Comparison of ENCODE assay signal across 8 mouse cellular contexts in the genomic region with DNA sequence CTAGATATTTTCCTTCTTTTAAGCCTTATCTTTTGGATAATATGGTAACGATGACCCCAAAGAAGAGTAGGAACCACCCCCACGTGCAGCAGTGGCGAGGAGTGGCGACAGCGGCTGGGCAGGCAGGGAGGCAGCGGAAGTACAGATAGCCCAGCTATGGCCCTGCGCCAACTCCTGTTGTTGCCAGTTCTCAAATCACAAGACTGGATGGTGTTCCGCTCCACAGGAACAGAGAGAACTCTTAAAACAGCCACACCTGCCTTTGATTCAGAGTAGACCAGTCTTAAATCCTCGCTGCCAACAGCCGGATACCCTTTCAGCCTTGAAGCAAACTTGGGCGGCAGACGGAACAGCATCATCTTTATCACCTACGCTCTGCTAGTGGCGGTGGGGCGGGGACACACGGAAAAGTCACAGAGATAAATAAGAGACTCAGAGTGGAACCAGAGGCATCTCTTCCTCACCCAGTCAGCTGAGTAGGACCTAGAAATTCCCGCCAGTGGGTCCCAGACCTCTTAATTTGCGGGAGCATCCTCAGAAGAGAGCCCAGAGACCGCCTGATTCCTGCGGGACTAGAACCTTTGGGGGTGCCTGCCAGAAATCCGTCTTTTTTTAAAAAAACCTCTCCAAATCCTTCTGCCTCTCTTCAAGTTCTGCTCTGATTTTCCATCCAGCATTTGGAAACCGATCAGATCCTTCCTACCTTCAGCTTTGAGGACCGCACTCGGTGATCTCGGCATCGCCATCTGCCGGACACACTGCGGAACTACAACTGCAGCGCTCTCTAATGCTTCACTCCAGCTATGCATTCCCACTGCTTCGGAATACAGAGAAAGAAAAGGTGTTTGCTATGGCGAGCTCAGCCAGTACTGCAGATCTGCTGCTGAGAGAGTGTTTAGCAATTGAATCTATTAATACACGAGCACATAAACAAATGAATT. TPM values are rescaled to one million over a fixed set of nuclear protein-coding genes. Genes with fewer than 3 reads are reported as not detected.
DNase-seq lines count a peak whose midpoint lies in the region; ATAC-seq and TF ChIP-seq lines count a peak whose summit lies in the region.

No protein-coding gene starts in this region.

- H3K27ac ChIP-seq in ES-Bruce4 (ENCODE audit: insufficient read depth, low read length) = no peak overlapping the region
- no peak overlapping the region for H3K27ac ChIP-seq in forebrain, embryonic 14.5 days (ENCODE audit: low read depth, low read length)
- peak overlapping the region; percentile 88 for H3K27ac ChIP-seq in liver, embryonic 16.5 days (ENCODE audit: low read length)
- H3K27ac ChIP-seq in neural tube, embryonic 12.5 days = no peak overlapping the region
- H3K27ac ChIP-seq in stomach, postnatal 0 days (replicated peaks) = no peak overlapping the region

- TF ChIP-seq POLR2A in ES-Bruce4 (IDR thresholded peaks at IDR 0.05; ENCODE audit: insufficient read depth, low read length) = no peak

- TF ChIP-seq EP300 in ES-Bruce4 (IDR thresholded peaks at IDR 0.05; ENCODE audit: insufficient read depth, low read depth, low read length) = no peak
- no peak for TF ChIP-seq EP300 in stomach, postnatal 0 days (optimal IDR thresholded peaks at IDR 0.05)

- H3K4me1 ChIP-seq in ES-Bruce4 (ENCODE audit: control insufficient read depth, insufficient read depth, low read length) = peaks cover 3% of the 10 kb centered on the region
- peaks cover 12% of the 10 kb centered on the region for H3K4me1 ChIP-seq in forebrain, embryonic 14.5 days (ENCODE audit: control insufficient read depth, insufficient read depth, low read length)
- peaks cover 38% of the 10 kb centered on the region for H3K4me1 ChIP-seq in liver, embryonic 16.5 days (ENCODE audit: control insufficient read depth, low read depth, low read length)
- H3K4me1 ChIP-seq in neural tube, embryonic 12.5 days = peaks cover 17% of the 10 kb centered on the region
- H3K4me1 ChIP-seq in stomach, postnatal 0 days (replicated peaks; ENCODE audit: control insufficient read depth, insufficient read depth) = peaks cover 10% of the 10 kb centered on the region

- H3K4me2 ChIP-seq in forebrain, embryonic 14.5 days (ENCODE audit: low read length) = peak overlapping the region; percentile 66
- H3K4me2 ChIP-seq in liver, embryonic 16.5 days (ENCODE audit: low read depth, low read length) = peak overlapping the region; percentile 82
- peak overlapping the region; percentile 69 for H3K4me2 ChIP-seq in neural tube, embryonic 12.5 days (replicated peaks)
- peak overlapping the region; percentile 54 for H3K4me2 ChIP-seq in stomach, postnatal 0 days (replicated peaks; ENCODE audit: low read depth)

- no peaks in the 10 kb centered on the region for H3K36me3 ChIP-seq in ES-Bruce4 (ENCODE audit: control insufficient read depth, insufficient read depth, low read length, poor library complexity, severe bottlenecking)
- no peaks in the 10 kb centered on the region for H3K36me3 ChIP-seq in forebrain, embryonic 14.5 days (ENCODE audit: control insufficient read depth, insufficient read depth, low read length)
- no peaks in the 10 kb centered on the region for H3K36me3 ChIP-seq in liver, embryonic 16.5 days (ENCODE audit: control insufficient read depth, insufficient read depth)
- no peaks in the 10 kb centered on the region for H3K36me3 ChIP-seq in neural tube, embryonic 12.5 days
- no peaks in the 10 kb centered on the region for H3K36me3 ChIP-seq in stomach, postnatal 0 days (ENCODE audit: control insufficient read depth, insufficient read depth, low read length)

- H3K4me3 ChIP-seq in ES-Bruce4 (ENCODE audit: low read depth, low read length) = peak overlapping the region; percentile 54
- H3K4me3 ChIP-seq in forebrain, embryonic 14.5 days (ENCODE audit: low read depth, low read length) = peak overlapping the region; percentile 27
- peak overlapping the region; percentile 60 for H3K4me3 ChIP-seq in liver, embryonic 16.5 days (ENCODE audit: low read depth, low read length)
- peak overlapping the region; percentile 29 for H3K4me3 ChIP-seq in neural tube, embryonic 12.5 days
- H3K4me3 ChIP-seq in stomach, postnatal 0 days (ENCODE audit: low read depth, low read length) = peak overlapping the region; percentile 23

- H3K9me3 ChIP-seq in ES-Bruce4 (replicated peaks; ENCODE audit: control insufficient read depth, insufficient read depth, low read length, poor library complexity, severe bottlenecking) = no peaks in the 10 kb centered on the region
- H3K9me3 ChIP-seq in forebrain, embryonic 14.5 days (replicated peaks; ENCODE audit: control insufficient read depth, low read length) = no peaks in the 10 kb centered on the region
- H3K9me3 ChIP-seq in liver, embryonic 16.5 days (replicated peaks; ENCODE audit: control insufficient read depth, low read length) = no peaks in the 10 kb centered on the region
- no peaks in the 10 kb centered on the region for H3K9me3 ChIP-seq in neural tube, embryonic 12.5 days
- no peaks in the 10 kb centered on the region for H3K9me3 ChIP-seq in stomach, postnatal 0 days (ENCODE audit: control insufficient read depth, low read length)

- peak overlapping the region; percentile 59; the same call in 1 of the 2 replicates for H3K9ac ChIP-seq in ES-Bruce4 (ENCODE audit: low read depth, poor library complexity, severe bottlenecking)
- H3K9ac ChIP-seq in forebrain, embryonic 14.5 days (ENCODE audit: low read length) = peak overlapping the region; percentile 49
- H3K9ac ChIP-seq in liver, embryonic 16.5 days (ENCODE audit: low read depth, low read length) = peak overlapping the region; percentile 55
- H3K9ac ChIP-seq in neural tube, embryonic 12.5 days = no peak overlapping the region
- 0 out of 2 replicates have a peak overlapping the region, but pooled peaks have one; percentile 32 for H3K9ac ChIP-seq in stomach, postnatal 0 days (ENCODE audit: low read length)

- WGBS in forebrain, embryonic 14.5 days = 7% methylated on average over 32 of the region's 32 CpGs
- WGBS in large intestine, adult 2 months = 2% methylated on average over 32 of the region's 32 CpGs
- whole genome bisulfite sequencing in liver, embryonic 16.5 days (ENCODE audit: insufficient replicate concordance) = 4% methylated on average over 32 of the region's 32 CpGs
- 8% methylated on average over 32 of the region's 32 CpGs for WGBS in neural tube, embryonic 12.5 days
- WGBS in stomach, postnatal 0 days = 4% methylated on average over 32 of the region's 32 CpGs

- peak; percentile 87 for DNase-seq in cerebellum, adult 11 months
- peak; percentile 94 for DNase-seq in forebrain, embryonic 14.5 days (ENCODE audit: low spot score)
- DNase-seq in heart, postnatal 14 days = peak; percentile 90 to 94
- DNase-seq in large intestine, adult 2 months (ENCODE audit: low read depth, low spot score) = peak; percentile 70
- peak; percentile 89 for DNase-seq in stomach, postnatal 0 days (ENCODE audit: low spot score)

- H3K27me3 ChIP-seq in ES-Bruce4 (ENCODE audit: control insufficient read depth, insufficient read depth, low read length, poor library complexity, severe bottlenecking) = no peaks in the 10 kb centered on the region
- peaks cover 6% of the 10 kb centered on the region; the same call in 1 of the 2 replicates for H3K27me3 ChIP-seq in forebrain, embryonic 14.5 days (replicated peaks; ENCODE audit: control insufficient read depth, insufficient read depth, low read length)
- H3K27me3 ChIP-seq in liver, embryonic 16.5 days (ENCODE audit: control insufficient read depth, insufficient read depth, low read depth, low read length) = peaks cover 7% of the 10 kb centered on the region
- H3K27me3 ChIP-seq in neural tube, embryonic 12.5 days (replicated peaks) = peaks cover 17% of the 10 kb centered on the region
- no peaks in the 10 kb centered on the region for H3K27me3 ChIP-seq in stomach, postnatal 0 days (ENCODE audit: control insufficient read depth, insufficient read depth, low read length)

- peak; percentile 76 for ATAC-seq in forebrain, embryonic 14.5 days
- peak; percentile 79 for ATAC-seq in liver, embryonic 16.5 days (ENCODE audit: low read depth)
- ATAC-seq in neural tube, embryonic 12.5 days (ENCODE audit: low FRiP score, low read depth) = 0 out of 2 replicates have a peak, but pooled peaks have one; percentile 41
- peak; percentile 31; the same call in 1 of the 2 replicates for ATAC-seq in stomach, postnatal 0 days (ENCODE audit: low FRiP score, low TSS enrichment)

- intact Hi-C loops in heart, postnatal 14 days (cut with DNase I) = loop anchor here (1.0 kb wide), 1 partner anchor 61 kb away; no protein-coding TSS in a partner anchor

- peak; percentile 93 for TF ChIP-seq CTCF in ES-Bruce4 (IDR thresholded peaks at IDR 0.05; ENCODE audit: low read depth, low read length)
- peak; percentile 95 for TF ChIP-seq CTCF in stomach, postnatal 0 days (IDR thresholded peaks at IDR 0.05; ENCODE audit: low read depth)

RNA-seq across cellular contexts. Expression of a gene that starts 15.8 kb away (rescaled TPM):
- 3,060 and 3,539 TPM in 2 replicates for polyA plus RNA-seq in ES-Bruce4 (2011; ENCODE audit: insufficient read depth, insufficient read length, low read depth, missing spikeins)
- 979 and 1,156 TPM in 2 replicates for polyA plus RNA-seq in forebrain, embryonic 14.5 days (2014; fragmentation: Nextera tagmentation; extraction: Ambion mirVana)
- 1,000 to 10,000 TPM; 2,748 to 2,964 TPM for total RNA-seq in heart, postnatal 14 days (2021)
- polyA plus RNA-seq in large intestine, adult 2 months (2012; rRNA removed) = 1,475 and 1,792 TPM in 2 replicates
- polyA plus RNA-seq in liver, embryonic 16.5 days (2015; fragmentation: Nextera tagmentation; extraction: Ambion mirVana) = 462 and 509 TPM in 2 replicates
- 931 and 967 TPM in 2 replicates for polyA plus RNA-seq in neural tube, embryonic 12.5 days (2016; fragmentation: Nextera tagmentation; extraction: Ambion mirVana)
- 1,101 and 1,127 TPM in 2 replicates for polyA plus RNA-seq in stomach, postnatal 0 days (2015; fragmentation: Nextera tagmentation; extraction: Ambion mirVana)

RNA-seq across cellular contexts. Expression of a gene that starts 42.3 kb away (rescaled TPM):
- 70.6 and 73.3 TPM in 2 replicates for polyA plus RNA-seq in ES-Bruce4 (2011; ENCODE audit: insufficient read depth, insufficient read length, low read depth, missing spikeins)
- polyA plus RNA-seq in forebrain, embryonic 14.5 days (2014; fragmentation: Nextera tagmentation; extraction: Ambion mirVana) = 10.0 and 11.6 TPM in 2 replicates
- total RNA-seq in heart, postnatal 14 days (2021) = 10 to 100 TPM; 20.8 to 21.1 TPM
- 2.4 and 2.9 TPM in 2 replicates for polyA plus RNA-seq in large intestine, adult 2 months (2012; rRNA removed)
- polyA plus RNA-seq in liver, embryonic 16.5 days (2015; fragmentation: Nextera tagmentation; extraction: Ambion mirVana) = 1.3 and 1.6 TPM in 2 replicates
- polyA plus RNA-seq in neural tube, embryonic 12.5 days (2016; fragmentation: Nextera tagmentation; extraction: Ambion mirVana) = 7.7 and 8.6 TPM in 2 replicates
- 1.3 and 1.5 TPM in 2 replicates for polyA plus RNA-seq in stomach, postnatal 0 days (2015; fragmentation: Nextera tagmentation; extraction: Ambion mirVana)
